Mouse (Mus musculus) CH12.LX (cell line): ENCODE measurements around the gene Cnot3.

Experiments
- CTCF ChIP-seq, 2 experiments: IDR thresholded peaks in 1 of 2; conservative IDR thresholded peaks in 1 of 2; 2 replicates each; pipeline ENCODE4 v1.5.1; 2011 to 2012; ENCODE audit warnings: low read depth in 2 of 2, low read length in 2 of 2, improper control_type of control experiment in 1 of 2, inconsistent platforms in 1 of 2, mild to moderate bottlenecking in 1 of 2, moderate library complexity in 1 of 2
- ELF1 ChIP-seq: IDR thresholded peaks from 2 replicates; pipeline ENCODE4 v1.6.1; 2014; ENCODE audit warnings: low read depth, mild to moderate bottlenecking, inconsistent platforms, low read length, improper control_type of control experiment
- EP300 ChIP-seq: IDR thresholded peaks from 2 replicates; pipeline ENCODE4 v1.6.1; 2011; ENCODE audit warnings: low read length, improper control_type of control experiment
- IRF4 ChIP-seq: IDR thresholded peaks from 2 replicates; pipeline ENCODE4 v1.6.1; 2014; ENCODE audit warnings: low read depth, mild to moderate bottlenecking, inconsistent platforms, low read length, improper control_type of control experiment
- MAFK ChIP-seq: IDR thresholded peaks from 2 replicates; pipeline ENCODE4 v1.6.1; 2011; ENCODE audit warnings: low read length, improper control_type of control experiment; ENCODE audit not compliant: insufficient replicate concordance
- RAD21 ChIP-seq: IDR thresholded peaks from 2 replicates; pipeline ENCODE4 v1.6.1; 2011; ENCODE audit warnings: low read depth, mild to moderate bottlenecking, low read length, improper control_type of control experiment, moderate library complexity
- USF1 ChIP-seq: IDR thresholded peaks from 2 replicates; pipeline ENCODE4 v1.6.1; 2014; ENCODE audit warnings: low read depth, mild to moderate bottlenecking, inconsistent platforms, low read length, improper control_type of control experiment
- ZC3H11A ChIP-seq: IDR thresholded peaks from 2 replicates; pipeline ENCODE4 v1.6.1; 2012; ENCODE audit warnings: low read depth, mild to moderate bottlenecking, inconsistent platforms, low read length, improper control_type of control experiment
- ZKSCAN1 ChIP-seq: IDR thresholded peaks from 2 replicates; pipeline ENCODE4 v1.6.1; 2012; ENCODE audit warnings: low read depth, inconsistent platforms, low read length, improper control_type of control experiment, borderline replicate concordance
- ZNF384 ChIP-seq: IDR thresholded peaks from 2 replicates; pipeline ENCODE4 v1.6.1; 2012; ENCODE audit warnings: low read depth, low read length, improper control_type of control experiment, inconsistent platforms

- TF ChIP-seq IRF4 (no peak), ZKSCAN1 (no peak), EP300 (no peak), RAD21 (no peak), CTCF (conservative IDR thresholded peaks at IDR 0.05 in 1 of 2, IDR thresholded peaks at IDR 0.05 in 1 of 2; ENCODE audit: low read depth in 2 of 2, low read length in 2 of 2) (no peak), USF1 (no peak), MAFK (no peak), ZNF384 (no peak), ZC3H11A (no peak), ELF1 (no peak)
Measured at GRCm38 (mm10) chr7:3685400-3686187, 40.5 kb downstream of the Cnot3 start.
